Mouse (Mus musculus): ENCODE results near the gene Pirb. TPM values are rescaled to one million over a fixed set of nuclear protein-coding genes. Genes with fewer than 3 reads are reported as not detected.
"Not testable (repeated sequence)": the region's sequence is repeated elsewhere in the genome, so short reads cannot be mapped to it uniquely, and the experiment has no call there.

Pirb gene
- polyA plus RNA-seq, 1 experiment from 2014 or later = 0.38 TPM

GRCm38 (mm10) chr7:3703879-3704441 is 16.2 kb downstream of the Pirb start, which contains the start of gene Rps9:
Gene Rps9 (plus strand): TSS chr7:3703993.
- Histone ChIP-seq H3K4me3 (peak within 1 kb of the TSS; percentile 89), H3K4me1 (replicated peaks) (peaks cover 27% of the 10 kb centered on the region), H3K27me3 (ENCODE audit: insufficient read depth, poor library complexity, severe bottlenecking) (no peaks in the 10 kb centered on the region), H3K9me3 (no peaks in the 10 kb centered on the region), H3K36me3 (peaks cover 70% of the 10 kb centered on the region), H3K27ac (peak within 1 kb of the TSS; percentile 97)
- WGBS = under 1% methylated on average over 42 of the region's 42 CpGs
- DNase-seq (ENCODE audit: low spot score) = peak; percentile 96

GRCm38 (mm10) chr7:3703148-3703878 is 16.9 kb downstream of the Pirb start:
- WGBS = 21% methylated on average over 6 of the region's 6 CpGs
- peak overlapping the region; percentile 89 for H3K4me3 ChIP-seq
- no peaks in the 10 kb centered on the region for H3K9me3 ChIP-seq
- peaks cover 75% of the 10 kb centered on the region for H3K36me3 ChIP-seq
- H3K27me3 ChIP-seq (ENCODE audit: insufficient read depth, poor library complexity, severe bottlenecking) = no peaks in the 10 kb centered on the region
- DNase-seq (ENCODE audit: low spot score) = no peak
- H3K27ac ChIP-seq = peak overlapping the region; percentile 97
- H3K4me1 ChIP-seq (replicated peaks) = peaks cover 27% of the 10 kb centered on the region

- Histone ChIP-seq H3K9me3 (no peaks in the 10 kb centered on the region), H3K4me1 (replicated peaks) (peaks cover 18% of the 10 kb centered on the region), H3K27ac (no peak overlapping the region), H3K27me3 (ENCODE audit: insufficient read depth, poor library complexity, severe bottlenecking) (no peaks in the 10 kb centered on the region), H3K4me3 (no peak overlapping the region), H3K36me3 (peaks cover 63% of the 10 kb centered on the region)
- no peak for DNase-seq (ENCODE audit: low spot score)
- WGBS = 95% methylated on average over 6 of the region's 6 CpGs
Observed at GRCm38 (mm10) chr7:3698471-3698870, 21.7 kb downstream of the Pirb start.

- WGBS = 13% methylated on average over 9 of the region's 9 CpGs
- not testable (repeated sequence) for DNase-seq (ENCODE audit: low spot score); H3K27me3 ChIP-seq (ENCODE audit: insufficient read depth, poor library complexity, severe bottlenecking); H3K9me3 ChIP-seq
- Histone ChIP-seq H3K36me3 (peaks cover 45% of the 10 kb centered on the region), H3K4me3 (peak overlapping the region; percentile 72), H3K27ac (peak overlapping the region; percentile 92), H3K4me1 (replicated peaks) (peaks cover 28% of the 10 kb centered on the region)
Observed at GRCm38 (mm10) chr7:3694949-3695305, 25.3 kb downstream of the Pirb start.

GRCm38 (mm10) chr7:3694076-3694948 is 25.9 kb downstream of the Pirb start:
- peaks cover 28% of the 10 kb centered on the region for H3K4me1 ChIP-seq (replicated peaks)
- WGBS = under 1% methylated on average over 54 of the region's 55 CpGs
- H3K27me3 ChIP-seq (ENCODE audit: insufficient read depth, poor library complexity, severe bottlenecking) = no peaks in the 10 kb centered on the region
- no peaks in the 10 kb centered on the region for H3K9me3 ChIP-seq
- peak overlapping the region; percentile 92 for H3K27ac ChIP-seq
- DNase-seq (ENCODE audit: low spot score) = peak; percentile 83
- H3K4me3 ChIP-seq = peak overlapping the region; percentile 72
- peaks cover 39% of the 10 kb centered on the region for H3K36me3 ChIP-seq

GRCm38 (mm10) chr7:3693809-3694075 is 26.4 kb downstream of the Pirb start:
- Histone ChIP-seq H3K4me3 (peak overlapping the region; percentile 72), H3K27me3 (ENCODE audit: insufficient read depth, poor library complexity, severe bottlenecking) (no peaks in the 10 kb centered on the region), H3K9me3 (no peaks in the 10 kb centered on the region), H3K27ac (peak overlapping the region; percentile 92), H3K36me3 (peaks cover 34% of the 10 kb centered on the region), H3K4me1 (replicated peaks) (peaks cover 28% of the 10 kb centered on the region)
- no peak for DNase-seq (ENCODE audit: low spot score)
- under 1% methylated on average over 18 of the region's 18 CpGs for WGBS

GRCm38 (mm10) chr7:3692987-3693808 is 27.0 kb downstream of the Pirb start, which contains the start of gene Mboat7:
Gene Mboat7 (minus strand): TSS chr7:3693523.
- WGBS = under 1% methylated on average over 55 of the region's 55 CpGs

GRCm38 (mm10) chr7:3692382-3692986 is 27.7 kb downstream of the Pirb start, which contains the start of gene Tsen34:
Gene Tsen34 (plus strand): TSS chr7:3692863.
- H3K4me3 ChIP-seq = peak within 1 kb of the TSS; percentile 72
- under 1% methylated on average over 49 of the region's 49 CpGs for WGBS

More at GRCm38 (mm10) chr7:3692987-3693808, 27.0 kb downstream of the Pirb start, which contains the start of gene Mboat7:
- Histone ChIP-seq H3K4me1 (replicated peaks) (peaks cover 28% of the 10 kb centered on the region), H3K4me3 (peak within 1 kb of the TSS; percentile 72), H3K9me3 (no peaks in the 10 kb centered on the region), H3K27ac (peak within 1 kb of the TSS; percentile 92), H3K27me3 (ENCODE audit: insufficient read depth, poor library complexity, severe bottlenecking) (no peaks in the 10 kb centered on the region), H3K36me3 (peaks cover 32% of the 10 kb centered on the region)
- DNase-seq (ENCODE audit: low spot score) = peak; percentile 96

GRCm38 (mm10) chr7:3691919-3692318 is 28.3 kb downstream of the Pirb start:
- 50% methylated on average over 3 of the region's 3 CpGs for WGBS
- Histone ChIP-seq H3K27ac (peak overlapping the region; percentile 92), H3K4me1 (replicated peaks) (peaks cover 28% of the 10 kb centered on the region), H3K36me3 (peaks cover 31% of the 10 kb centered on the region), H3K4me3 (peak overlapping the region; percentile 72), H3K27me3 (ENCODE audit: insufficient read depth, poor library complexity, severe bottlenecking) (no peaks in the 10 kb centered on the region), H3K9me3 (no peaks in the 10 kb centered on the region)
- no peak for DNase-seq (ENCODE audit: low spot score)

More at GRCm38 (mm10) chr7:3692382-3692986, 27.7 kb downstream of the Pirb start, which contains the start of gene Tsen34:
- Histone ChIP-seq H3K27me3 (ENCODE audit: insufficient read depth, poor library complexity, severe bottlenecking) (no peaks in the 10 kb centered on the region), H3K4me1 (replicated peaks) (peaks cover 28% of the 10 kb centered on the region), H3K36me3 (peaks cover 31% of the 10 kb centered on the region), H3K9me3 (no peaks in the 10 kb centered on the region), H3K27ac (peak within 1 kb of the TSS; percentile 92)
- DNase-seq (ENCODE audit: low spot score) = no peak

- no peak for DNase-seq (ENCODE audit: low spot score)
- Histone ChIP-seq H3K27ac (peak overlapping the region; percentile 40; the same call in 1 of the 2 replicates), H3K4me1 (replicated peaks) (peaks cover 24% of the 10 kb centered on the region), H3K36me3 (peaks cover 50% of the 10 kb centered on the region), H3K27me3 (ENCODE audit: insufficient read depth, poor library complexity, severe bottlenecking) (no peaks in the 10 kb centered on the region), H3K4me3 (no peak overlapping the region), H3K9me3 (no peaks in the 10 kb centered on the region)
- 80% methylated on average over 31 of the region's 31 CpGs for WGBS
Observed at GRCm38 (mm10) chr7:3685400-3686187, 34.6 kb downstream of the Pirb start.

- no peak overlapping the region for H3K4me3 ChIP-seq
- H3K4me1 ChIP-seq (replicated peaks) = peaks cover 24% of the 10 kb centered on the region
- peaks cover 53% of the 10 kb centered on the region for H3K36me3 ChIP-seq
- WGBS = 79% methylated on average over 8 of the region's 8 CpGs
- peak overlapping the region; percentile 37; the same call in 1 of the 2 replicates for H3K27ac ChIP-seq
- no peaks in the 10 kb centered on the region for H3K27me3 ChIP-seq (ENCODE audit: insufficient read depth, poor library complexity, severe bottlenecking)
- no peaks in the 10 kb centered on the region for H3K9me3 ChIP-seq
- DNase-seq (ENCODE audit: low spot score) = no peak
Observed at GRCm38 (mm10) chr7:3684698-3685097, 35.5 kb downstream of the Pirb start.

Data from hindbrain, embryonic 10.5 days (tissue).